Mouse (Mus musculus) neutrophil, adult 83 days (primary cell): ENCODE results near the gene Trap1a. TPM values are rescaled to one million over a fixed set of nuclear protein-coding genes. Genes with fewer than 3 reads are reported as not detected.

ENCODE experiments used
- total RNA-seq, 2 experiments: library from RNA; stranded (reverse); gene quantifications; one replicate each; pipeline ENCODE4 v1.2.4; 2023

Gene Trap1a
- not detected for total RNA-seq

GRCm38 (mm10) chrX:139333263-139333994 lies at the start of gene Trap1a:
Gene Trap1a (plus strand): TSS chrX:139333683.

Other genes with a start within 250 kb of the Trap1a start
- not detected for gene Serpina7, start 248.4 kb upstream of the Trap1a start, total RNA-seq
- not detected for gene 4930513O06Rik, start 247.4 kb upstream of the Trap1a start, total RNA-seq
- gene 4933428M09Rik, start 154.5 kb upstream of the Trap1a start, total RNA-seq, result not detected
- gene Mum1l1, start 123.6 kb upstream of the Trap1a start, total RNA-seq, result not detected
- under 1 TPM in 1 of 2 experiments, not detected in 1; 0.09 TPM for gene D330045A20Rik, start 146.7 kb downstream of the Trap1a start, total RNA-seq
- 1 to 10 TPM; 2.0 to 2.1 TPM for gene Rnf128, start 229.6 kb downstream of the Trap1a start, total RNA-seq